Mouse (Mus musculus) hindbrain, embryonic 11.5 days (tissue): ENCODE results near the gene Rims4. TPM values are rescaled to one million over a fixed set of nuclear protein-coding genes. Genes with fewer than 3 reads are reported as not detected.

Experiments used
- ATAC-seq: fragments of 200-750 bp; cut with Nextera tagmentation; 2 replicates; pipeline ENCODE4 v1.8.0; 2017; ENCODE audit warnings: mild to moderate bottlenecking, moderate TSS enrichment, moderate library complexity; ENCODE audit not compliant: low FRiP score
- DNase-seq: peaks from one replicate; pipeline ENCODE4 v3.0.0-alpha.2; 2015; ENCODE audit warnings: low spot score
- H3K27ac ChIP-seq: fragments of 300-500 bp; sonication (generic); 2 replicates; pipeline ENCODE4 v1.5.1; 2014; ENCODE audit warnings: mild to moderate bottlenecking, low read depth, low read length
- H3K27me3 ChIP-seq: fragments of 300-500 bp; sonication (generic); 2 replicates; pipeline ENCODE4 v1.6.1; 2014; ENCODE audit warnings: mild to moderate bottlenecking, low read length, moderate library complexity, mixed read lengths; ENCODE audit not compliant: control insufficient read depth, insufficient read depth
- H3K36me3 ChIP-seq: fragments of 300-500 bp; sonication (generic); 2 replicates; pipeline ENCODE4 v1.6.1; 2014; ENCODE audit warnings: mild to moderate bottlenecking, low read length, moderate library complexity, mixed read lengths; ENCODE audit not compliant: control insufficient read depth, insufficient read depth
- H3K4me1 ChIP-seq: fragments of 300-500 bp; sonication (generic); replicated peaks from 2 replicates; pipeline ENCODE4 v1.6.1; 2014; ENCODE audit warnings: low read length, mixed read lengths; ENCODE audit not compliant: control insufficient read depth, insufficient read depth
- H3K4me2 ChIP-seq: fragments of 300-500 bp; sonication (generic); replicated peaks from 2 replicates; pipeline ENCODE4 v1.6.1; 2014; ENCODE audit warnings: mild to moderate bottlenecking, low read depth, low read length
- H3K4me3 ChIP-seq: fragments of 300-500 bp; sonication (generic); 2 replicates; pipeline ENCODE4 v1.5.1; 2014; ENCODE audit warnings: low read depth, low read length
- H3K9ac ChIP-seq: fragments of 300-500 bp; sonication (generic); 2 replicates; pipeline ENCODE4 v1.6.1; 2014; ENCODE audit warnings: low read depth, low read length
- H3K9me3 ChIP-seq: fragments of 300-500 bp; sonication (generic); 2 replicates; pipeline ENCODE4 v1.6.1; 2016; ENCODE audit warnings: low read length; ENCODE audit not compliant: control insufficient read depth
- WGBS: fragments of 180-500 bp; shearing (Covaris S2); extraction: QIAGEN DNeasy Blood & Tissue Kit; methylation state at CpG from one replicate; pipeline ENCODE4 v1.1.7; 2014; 5-methylcytosine and 5-hydroxymethylcytosine counted together
- polyA plus RNA-seq: library from polyadenylated mRNA; unstranded; fragments of >200 nt; fragmentation: Nextera tagmentation; extraction: Ambion mirVana; gene quantifications from 2 replicates; pipeline ENCODE4 v1.2.1, GENCODE M21; 2014

Rims4 gene
- polyA plus RNA-seq, 1 experiment from 2014 or later = 0.71 TPM

GRCm38 (mm10) chr2:163825861-163826260 lies 92.6 kb downstream of the Rims4 start:
- Histone ChIP-seq H3K36me3 (no peaks in the 10 kb centered on the region), H3K27ac (no peak overlapping the region), H3K4me3 (no peak overlapping the region), H3K4me2 (no peak overlapping the region), H3K4me1 (no peaks in the 10 kb centered on the region), H3K27me3 (no peaks in the 10 kb centered on the region), H3K9ac (no peak overlapping the region), H3K9me3 (no peaks in the 10 kb centered on the region)
- WGBS = 83% methylated on average over 1 of the region's 1 CpGs
- ATAC-seq (no peak), DNase-seq (no peak)

DNA sequence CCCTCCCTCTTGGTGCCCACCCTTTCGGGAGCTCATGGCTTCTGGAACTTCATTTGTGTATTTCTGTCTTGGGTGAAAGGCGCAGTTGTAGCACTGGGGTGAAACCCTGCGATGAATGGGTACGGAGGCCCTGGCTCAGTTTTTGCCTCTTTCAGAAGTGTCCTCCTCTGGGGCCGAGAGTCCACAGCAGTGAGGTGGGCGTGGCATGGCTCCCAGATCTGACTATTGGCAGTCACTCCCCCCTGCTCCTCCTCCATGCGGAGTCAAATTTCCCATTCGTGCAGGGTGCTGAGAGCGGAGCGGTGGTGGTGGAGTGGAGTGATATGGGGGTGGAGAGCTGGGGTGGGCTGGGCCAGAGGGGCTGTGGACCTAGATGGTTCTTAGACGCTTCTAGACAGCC lies 94.7 kb downstream of the Rims4 start:
- H3K27ac ChIP-seq = no peak overlapping the region
- H3K4me1 ChIP-seq = no peaks in the 10 kb centered on the region
- H3K9me3 ChIP-seq = no peaks in the 10 kb centered on the region
- H3K4me3 ChIP-seq = no peak overlapping the region
- ATAC-seq = 0 out of 2 replicates have a peak, but pooled peaks have one; percentile 27
- 22% methylated on average over 11 of the region's 11 CpGs for WGBS
- peak overlapping the region; percentile 19; the same call in 1 of the 2 replicates for H3K4me2 ChIP-seq
- no peaks in the 10 kb centered on the region for H3K27me3 ChIP-seq
- H3K9ac ChIP-seq = no peak overlapping the region
- peak; percentile 49 for DNase-seq
- H3K36me3 ChIP-seq = no peaks in the 10 kb centered on the region

DNA sequence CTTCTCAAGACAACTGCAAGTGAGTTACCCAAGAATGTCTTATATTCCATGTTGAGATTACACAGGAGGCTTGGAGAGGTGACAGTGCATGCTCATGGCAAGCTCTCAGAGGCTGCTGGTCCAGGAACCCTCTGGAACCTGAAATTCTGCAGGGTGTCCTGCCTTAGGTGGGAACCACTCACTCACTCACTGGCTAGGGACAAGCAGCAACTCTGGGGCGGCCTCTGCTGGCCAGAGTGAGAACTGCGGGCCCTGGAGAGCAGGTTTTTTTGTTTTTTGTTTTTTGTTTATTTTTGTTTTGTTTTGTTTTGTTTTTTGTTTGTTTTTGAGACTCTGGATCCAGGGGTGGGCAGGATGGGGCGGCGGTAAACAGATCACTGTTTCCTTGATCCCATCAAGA lies 95.2 kb downstream of the Rims4 start:
- ATAC-seq = no peak
- no peak overlapping the region for H3K4me3 ChIP-seq
- peak; percentile 82 for DNase-seq
- H3K27me3 ChIP-seq = no peaks in the 10 kb centered on the region
- no peaks in the 10 kb centered on the region for H3K4me1 ChIP-seq
- H3K27ac ChIP-seq = no peak overlapping the region
- H3K4me2 ChIP-seq = no peak overlapping the region
- H3K36me3 ChIP-seq = no peaks in the 10 kb centered on the region
- no peaks in the 10 kb centered on the region for H3K9me3 ChIP-seq
- H3K9ac ChIP-seq = no peak overlapping the region
- WGBS = 11% methylated on average over 4 of the region's 4 CpGs

GRCm38 (mm10) chr2:163820607-163821006 lies 97.9 kb downstream of the Rims4 start, which contains the start of gene Ccn5:
Ccn5 (plus strand) TSS chr2:163820861.
- Histone ChIP-seq H3K9me3 (no peaks in the 10 kb centered on the region), H3K4me1 (no peaks in the 10 kb centered on the region), H3K27ac (no peak within 1 kb of the TSS), H3K9ac (no peak within 1 kb of the TSS), H3K4me2 (no peak within 1 kb of the TSS), H3K4me3 (no peak within 1 kb of the TSS), H3K36me3 (no peaks in the 10 kb centered on the region), H3K27me3 (no peaks in the 10 kb centered on the region)
- WGBS = 79% methylated on average over 4 of the region's 4 CpGs
- no peak for ATAC-seq
- no peak for DNase-seq

GRCm38 (mm10) chr2:163814739-163815465 lies 103.6 kb downstream of the Rims4 start:
- no peaks in the 10 kb centered on the region for H3K4me1 ChIP-seq

DNA sequence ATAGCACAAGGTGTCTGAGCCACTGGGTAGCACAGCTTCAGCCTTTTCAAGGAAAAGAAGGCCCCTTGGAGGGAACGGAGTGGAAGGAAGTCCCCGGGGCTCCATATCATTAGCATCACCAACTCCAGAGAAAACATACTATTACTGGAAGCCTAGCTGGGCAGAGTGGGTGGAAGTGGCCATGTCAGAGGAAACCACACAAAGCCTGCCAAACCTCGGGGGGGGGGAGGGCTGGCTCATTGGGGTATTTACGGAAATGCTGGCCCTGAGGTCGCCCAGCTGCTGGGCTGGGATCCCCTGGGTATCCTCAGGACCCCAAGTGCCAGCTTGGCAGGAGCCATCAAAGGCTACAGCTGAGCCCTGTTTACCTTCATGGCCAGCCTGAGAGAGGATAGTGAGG lies 105.4 kb downstream of the Rims4 start:
- DNase-seq = no peak
- H3K27me3 ChIP-seq = no peaks in the 10 kb centered on the region
- no peaks in the 10 kb centered on the region for H3K4me1 ChIP-seq
- WGBS = 62% methylated on average over 5 of the region's 5 CpGs
- H3K4me2 ChIP-seq = no peak overlapping the region
- no peak overlapping the region for H3K4me3 ChIP-seq
- no peaks in the 10 kb centered on the region for H3K36me3 ChIP-seq
- no peak overlapping the region for H3K9ac ChIP-seq
- H3K27ac ChIP-seq = no peak overlapping the region
- no peak for ATAC-seq
- no peaks in the 10 kb centered on the region for H3K9me3 ChIP-seq

More at GRCm38 (mm10) chr2:163814739-163815465, 103.6 kb downstream of the Rims4 start:
- 84% methylated on average over 9 of the region's 9 CpGs for WGBS
- Histone ChIP-seq H3K27ac (no peak overlapping the region), H3K9ac (no peak overlapping the region), H3K4me3 (no peak overlapping the region), H3K9me3 (no peaks in the 10 kb centered on the region), H3K36me3 (no peaks in the 10 kb centered on the region), H3K4me2 (no peak overlapping the region), H3K27me3 (no peaks in the 10 kb centered on the region)
- no peak for ATAC-seq
- no peak for DNase-seq

Other genes starting within 250 kb of the Rims4 start
- gene Ada, start 168.4 kb downstream of the Rims4 start, polyA plus RNA-seq = 4.7 and 6.0 TPM in 2 replicates
- 0.17 and 0.19 TPM in 2 replicates for gene Ccn5, start 97.8 kb downstream of the Rims4 start, polyA plus RNA-seq
- gene Kcnk15, start 65.0 kb downstream of the Rims4 start, polyA plus RNA-seq = not detected in 2 replicates
- 327 and 328 TPM in 2 replicates for gene Ywhab, start 76.3 kb upstream of the Rims4 start, polyA plus RNA-seq
- 0.62 and 1.2 TPM in 2 replicates for gene Pabpc1l, start 106.8 kb upstream of the Rims4 start, polyA plus RNA-seq
- 32.7 and 41.1 TPM in 2 replicates for gene Stk4, start 151.6 kb upstream of the Rims4 start, polyA plus RNA-seq
- 50.0 and 54.6 TPM in 2 replicates for gene Tomm34, start 152.5 kb upstream of the Rims4 start, polyA plus RNA-seq